Mouse (Mus musculus) retina, postnatal 1 day (tissue): ENCODE data around the gene Shd.

Experiments
- DNase-seq: peaks from one replicate; pipeline ENCODE4 v3.0.0-alpha.2; 2012

Shd gene

GRCm38 (mm10) chr17:56008356-56009087 lies 38.3 kb downstream of the Shd start:
- DNase-seq: peak; percentile 99

- peak; percentile 94 for DNase-seq
Measured at GRCm38 (mm10) chr17:56009088-56009961, 39.1 kb downstream of the Shd start.

GRCm38 (mm10) chr17:56009962-56010240 lies 39.6 kb downstream of the Shd start:
- DNase-seq: no peak

DNA sequence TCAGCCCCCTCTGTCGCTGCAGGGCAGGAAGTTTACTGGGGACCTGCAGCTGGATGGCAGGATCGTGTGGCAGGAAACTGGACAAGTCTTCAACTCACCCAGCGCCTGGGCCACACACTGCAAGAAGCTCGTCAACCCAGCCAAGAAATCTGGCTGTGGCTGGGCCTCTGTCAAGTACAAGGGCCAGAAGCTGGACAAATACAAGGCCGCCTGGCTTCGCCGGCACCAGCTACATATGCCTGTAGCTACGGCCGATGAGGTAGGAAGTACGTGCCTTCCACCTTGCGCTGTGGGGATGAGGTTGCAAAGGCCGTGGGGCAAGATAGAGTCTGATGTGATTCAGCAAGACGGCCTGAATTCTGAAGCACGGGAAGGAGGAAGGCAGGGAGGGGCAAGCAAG lies 40.0 kb downstream of the Shd start:
- DNase-seq: no peak

GRCm38 (mm10) chr17:56010681-56011080 lies 40.4 kb downstream of the Shd start:
- DNase-seq: peak; percentile 74

DNA sequence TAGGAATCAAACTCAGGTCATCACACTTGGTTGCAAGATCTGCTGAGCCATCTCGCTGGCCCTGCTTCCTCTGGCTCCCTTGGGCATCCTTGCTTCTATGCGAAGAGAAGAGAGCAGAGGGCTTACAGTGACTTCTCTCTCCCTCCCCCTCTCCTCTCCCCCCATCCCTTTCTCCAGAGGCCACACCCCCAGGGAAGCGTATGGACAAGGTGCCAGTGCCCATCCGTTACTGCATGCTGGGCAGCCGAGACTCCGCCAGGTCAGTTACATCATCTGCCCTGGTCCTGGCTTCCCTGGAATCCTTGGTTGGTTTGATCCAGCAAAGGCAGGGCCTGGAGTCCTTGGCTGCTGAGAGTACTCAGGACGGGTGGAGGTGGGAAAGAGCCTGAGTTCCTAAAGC lies 41.2 kb downstream of the Shd start:
- no peak for DNase-seq

GRCm38 (mm10) chr17:56015293-56015692 lies 45.0 kb downstream of the Shd start:
- no peak for DNase-seq

DNA sequence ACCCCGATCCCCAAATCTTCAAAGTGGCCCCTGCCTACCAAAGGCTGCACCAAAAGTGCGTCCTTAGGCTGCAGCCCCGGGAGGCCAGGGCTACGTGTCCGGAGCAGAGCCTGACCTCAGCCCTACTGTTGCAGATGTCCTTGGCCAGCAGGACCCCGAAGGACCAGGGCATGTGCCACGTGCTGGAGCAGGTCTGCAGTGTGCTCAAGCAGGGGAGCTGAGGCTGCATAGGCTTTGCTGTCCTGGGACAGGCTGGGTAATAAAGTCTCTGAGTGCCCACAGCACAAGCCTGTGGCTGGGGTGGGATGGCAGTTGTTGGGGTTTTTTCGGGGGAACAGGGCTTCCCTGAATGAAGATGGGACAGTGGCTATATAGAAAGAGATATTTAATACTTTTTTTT lies 46.1 kb downstream of the Shd start:
- DNase-seq: no peak

- no peak for DNase-seq
Measured at GRCm38 (mm10) chr17:56016793-56017785, 46.8 kb downstream of the Shd start.

DNA sequence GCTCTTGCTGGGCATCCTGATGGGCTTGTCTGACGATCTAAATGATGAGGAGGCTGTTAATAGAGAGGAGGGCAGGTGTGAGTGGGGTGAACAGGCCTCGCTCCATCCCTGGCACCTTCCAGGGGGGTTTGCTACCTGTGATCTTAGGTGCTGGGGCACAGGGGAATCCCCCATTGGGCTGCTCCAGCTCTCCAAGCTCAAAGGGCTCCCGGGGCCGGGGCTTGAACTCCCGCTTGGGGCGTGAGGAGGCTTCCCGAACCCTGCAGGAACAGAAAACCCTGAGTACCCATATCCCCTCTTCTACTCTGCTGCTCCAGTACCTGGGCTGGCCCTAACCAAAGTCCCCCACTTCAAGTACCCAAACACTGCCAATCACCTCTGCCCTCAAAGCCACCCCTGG lies 47.6 kb downstream of the Shd start:
- DNase-seq: no peak

GRCm38 (mm10) chr17:56018347-56019131 lies 48.3 kb downstream of the Shd start:
- DNase-seq: no peak

DNA sequence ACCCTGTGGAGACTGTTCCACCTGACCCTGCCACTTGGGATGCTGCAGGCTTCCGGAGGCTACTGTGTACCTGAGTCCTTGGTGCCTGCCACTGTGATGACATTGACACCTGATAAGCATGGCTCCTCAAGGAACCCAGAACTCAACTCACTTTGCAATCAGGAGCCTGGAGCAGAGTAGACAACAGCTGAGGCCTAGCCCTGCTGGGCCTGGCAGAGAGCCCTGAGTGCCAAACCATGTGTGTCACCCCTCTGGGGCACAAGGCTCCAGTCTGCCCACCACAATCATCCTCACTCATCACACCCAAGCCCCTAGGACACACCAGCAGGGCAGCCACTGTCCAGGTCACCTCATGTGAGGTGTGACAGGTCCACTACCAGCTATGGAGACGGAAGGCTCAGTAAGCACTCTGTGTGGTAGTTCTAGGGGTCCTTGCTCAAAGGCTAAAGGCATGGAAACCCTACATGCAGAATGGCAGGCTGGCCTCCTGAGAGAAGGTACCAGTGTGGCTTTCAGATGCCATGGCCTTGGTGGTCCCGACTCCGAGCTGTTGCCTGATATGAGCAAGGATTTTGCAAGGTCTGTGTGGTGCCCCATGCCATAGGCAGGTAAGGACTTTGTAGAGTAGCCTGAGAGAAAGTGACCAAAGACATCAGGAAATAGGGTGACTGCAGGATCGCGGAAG lies 50.3 kb downstream of the Shd start:
- DNase-seq: no peak

GRCm38 (mm10) chr17:56021161-56021910 lies 51.1 kb downstream of the Shd start:
- DNase-seq: no peak

GRCm38 (mm10) chr17:56022131-56022988 lies 52.1 kb downstream of the Shd start:
- DNase-seq: peak; percentile 34

DNA sequence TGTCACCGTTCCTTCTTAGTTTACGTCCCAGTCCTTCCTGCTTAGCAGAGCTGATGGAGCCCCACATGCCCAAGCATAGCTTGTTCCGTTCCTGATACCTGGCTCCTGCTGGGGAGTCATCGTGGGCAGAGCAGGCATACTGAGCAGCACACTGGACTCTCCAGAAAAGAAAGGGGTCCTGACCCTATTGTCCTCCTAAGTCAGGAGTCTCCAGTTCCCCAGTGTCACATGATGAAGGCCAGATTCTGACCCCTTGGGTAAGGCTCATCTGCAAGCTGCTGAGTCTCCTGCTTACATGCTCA lies 52.7 kb downstream of the Shd start:
- no peak for DNase-seq

DNA sequence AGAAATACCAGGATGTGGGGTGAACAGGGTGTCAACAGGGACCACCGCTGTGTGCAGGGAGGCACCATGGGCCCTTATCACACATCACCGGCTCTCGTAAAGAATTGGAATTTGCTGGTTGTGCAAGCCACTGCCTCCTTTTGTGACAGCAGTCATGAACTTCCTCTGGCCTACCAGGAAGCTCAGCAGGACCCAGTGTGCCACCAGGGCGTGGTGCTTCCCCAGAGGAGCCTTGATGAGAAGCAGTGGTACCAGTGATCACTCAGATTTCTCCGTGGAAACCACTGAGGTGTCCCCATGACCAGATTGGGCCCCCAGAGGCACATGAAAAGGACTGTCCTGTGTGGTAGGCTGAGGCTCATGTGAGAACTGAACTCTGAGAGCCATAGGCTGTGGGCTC lies 53.1 kb downstream of the Shd start:
- no peak for DNase-seq

DNA sequence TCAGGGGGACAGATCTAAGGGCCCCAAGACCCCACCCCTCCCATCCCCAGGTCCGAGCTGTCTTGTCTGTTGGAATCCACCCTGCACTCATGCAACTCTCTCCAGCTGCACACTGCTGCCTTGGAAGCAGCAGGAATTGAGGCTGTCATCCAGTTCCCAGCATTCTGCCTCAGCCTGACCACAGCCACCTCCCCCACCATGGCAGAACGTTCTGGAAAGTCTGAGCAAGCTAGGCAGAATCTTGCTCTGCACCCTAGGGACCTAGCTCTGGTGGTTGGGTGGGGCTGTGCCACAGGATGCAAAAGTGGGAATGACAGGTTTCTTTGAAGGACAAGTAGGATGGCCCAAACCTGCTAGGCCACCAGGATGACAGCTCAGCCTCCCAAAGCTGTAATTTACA lies 54.2 kb downstream of the Shd start:
- no peak for DNase-seq

GRCm38 (mm10) chr17:56024931-56025330 lies 54.7 kb downstream of the Shd start:
- DNase-seq: no peak
